Mouse (Mus musculus): ENCODE measurements around the gene Agbl1.

Gene Agbl1

DNA sequence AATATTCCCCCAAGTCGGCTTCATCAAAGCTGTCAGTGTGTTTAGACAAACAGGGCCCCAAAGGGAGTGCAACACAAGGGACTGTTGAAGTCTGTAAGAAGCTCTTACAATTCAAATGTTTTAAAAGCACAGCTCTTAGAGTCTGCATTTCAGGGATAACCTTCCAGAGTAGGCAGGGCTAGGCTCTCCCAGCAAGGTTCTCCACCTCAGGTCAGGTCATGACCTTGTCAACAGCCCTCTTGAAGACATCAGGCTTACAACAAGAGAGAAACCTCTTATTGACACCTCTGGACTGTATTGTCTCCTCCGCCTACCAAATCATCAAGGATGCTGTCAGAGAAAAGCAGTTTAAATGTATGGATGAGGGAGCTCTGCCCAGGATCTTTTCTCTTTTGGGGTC, 692.0 kb downstream of the Agbl1 start:
- no peak for DNase-seq (ENCODE audit: low read depth, low spot score)

- no peak for DNase-seq (ENCODE audit: low read depth, low spot score)
Measured at GRCm38 (mm10) chr7:76935219-76935618, 705.5 kb downstream of the Agbl1 start.

DNA sequence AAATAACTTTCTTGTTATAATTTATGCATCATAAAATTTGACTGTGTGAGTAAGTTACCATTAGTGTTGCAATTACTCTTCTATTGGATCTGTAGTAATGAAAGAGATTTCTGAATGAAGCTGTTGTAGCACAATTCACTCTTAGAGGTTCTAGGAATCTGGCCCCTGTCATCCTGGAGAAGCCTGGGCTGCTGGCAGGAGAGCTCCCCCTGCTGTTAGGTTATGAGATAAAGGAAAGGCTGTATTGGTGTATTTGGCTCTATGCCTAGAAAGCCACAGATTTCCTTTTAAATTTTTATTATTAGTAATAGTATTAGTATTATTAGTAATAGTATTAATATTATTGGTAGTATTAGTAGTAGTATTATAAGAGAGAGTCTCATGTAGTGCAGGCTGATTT, 711.8 kb downstream of the Agbl1 start:
- DNase-seq (ENCODE audit: low read depth, low spot score): peak; percentile 6

DNA sequence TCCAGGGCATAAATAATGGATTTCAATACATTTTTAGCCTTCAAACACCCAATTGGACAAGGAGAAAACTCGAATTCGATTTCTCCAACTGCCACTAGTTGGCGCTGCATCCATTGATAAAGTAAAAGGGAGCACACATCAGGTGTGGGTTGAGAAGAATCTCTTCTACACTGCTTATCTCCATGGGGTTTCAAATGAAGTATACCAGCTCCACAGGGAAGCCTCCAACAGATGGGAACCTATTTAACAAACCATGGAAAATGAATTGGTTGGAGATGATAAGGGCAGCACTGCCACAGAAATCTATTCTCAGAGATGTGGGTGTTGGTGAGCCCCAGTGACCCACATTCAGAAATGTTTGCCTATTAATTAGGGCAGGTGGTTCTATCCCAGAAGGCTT, 741.6 kb downstream of the Agbl1 start:
- DNase-seq (ENCODE audit: low read depth, low spot score): peak; percentile 9

- DNase-seq (ENCODE audit: low read depth, low spot score): no peak
Measured at GRCm38 (mm10) chr7:77009571-77009970, 779.9 kb downstream of the Agbl1 start.

GRCm38 (mm10) chr7:77029019-77029418, 799.3 kb downstream of the Agbl1 start:
- no peak for DNase-seq (ENCODE audit: low read depth, low spot score)

GRCm38 (mm10) chr7:77076033-77076432, 846.3 kb downstream of the Agbl1 start:
- no peak for DNase-seq (ENCODE audit: low read depth, low spot score)

DNA sequence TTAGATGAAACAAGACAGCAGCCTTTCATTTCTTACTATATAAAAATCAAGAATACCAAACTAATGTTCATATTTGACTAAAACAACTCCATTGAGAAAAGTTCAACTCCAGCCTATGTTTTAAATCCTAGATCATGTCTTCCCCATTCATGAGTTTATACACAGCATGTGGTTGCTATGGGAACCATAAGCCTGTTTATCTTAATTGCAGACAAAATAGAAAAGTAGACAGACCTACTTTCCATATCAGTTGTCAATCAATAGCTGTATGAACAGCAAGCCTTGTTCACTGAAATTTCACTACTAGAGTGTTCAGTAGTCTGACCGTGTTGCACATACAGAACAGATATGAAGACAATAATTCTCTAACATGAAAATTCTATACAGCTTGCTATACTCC, 857.6 kb downstream of the Agbl1 start:
- DNase-seq (ENCODE audit: low read depth, low spot score): no peak

- no peak for DNase-seq (ENCODE audit: low read depth, low spot score)
Measured at GRCm38 (mm10) chr7:77095153-77095552, 865.5 kb downstream of the Agbl1 start.

GRCm38 (mm10) chr7:77114021-77114420, 884.3 kb downstream of the Agbl1 start:
- DNase-seq (ENCODE audit: low read depth, low spot score): no peak

GRCm38 (mm10) chr7:77129045-77129444, 899.4 kb downstream of the Agbl1 start:
- DNase-seq (ENCODE audit: low read depth, low spot score): no peak

DNA sequence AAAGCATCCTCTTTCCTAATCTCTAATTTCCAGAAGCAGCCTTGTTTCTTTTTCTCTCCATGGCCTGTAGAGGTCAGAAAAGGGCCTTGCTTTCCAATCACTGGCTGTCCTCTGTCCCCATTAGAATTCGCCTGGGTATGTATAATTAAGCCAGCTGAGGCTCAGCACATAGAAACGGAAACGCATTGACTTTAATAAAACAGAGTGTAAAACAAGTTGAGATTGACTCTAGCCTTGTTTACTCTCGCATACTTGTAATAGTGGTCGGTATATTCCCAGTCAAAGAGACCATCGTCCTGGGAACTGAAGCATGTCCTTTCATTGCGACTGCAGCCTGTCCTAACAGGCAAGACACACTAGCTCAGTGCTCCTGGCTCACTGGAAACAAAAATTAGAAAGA, 902.3 kb downstream of the Agbl1 start:
- DNase-seq (ENCODE audit: low read depth, low spot score): peak; percentile 23

- DNase-seq (ENCODE audit: low read depth, low spot score): no peak
Measured at GRCm38 (mm10) chr7:77132615-77133420, 903.1 kb downstream of the Agbl1 start.

DNA sequence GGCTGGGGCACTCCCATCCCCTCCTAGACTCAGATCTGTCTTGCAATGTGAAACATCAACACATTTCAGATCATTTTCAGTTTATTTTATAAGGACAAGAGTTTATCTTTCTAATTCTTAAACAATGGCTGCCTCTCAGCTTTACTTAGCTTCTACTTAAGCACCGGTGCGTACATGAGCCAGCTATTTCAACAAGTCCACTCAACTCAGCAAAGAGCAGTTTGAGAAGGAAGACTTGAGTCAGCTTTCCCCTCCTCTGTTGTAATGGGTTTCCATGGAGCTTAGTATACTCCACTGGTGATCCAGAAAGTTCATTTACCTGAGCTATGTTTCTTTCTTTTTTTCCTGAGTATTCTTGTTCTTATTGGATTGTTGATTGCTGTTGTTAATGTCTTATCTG, 905.2 kb downstream of the Agbl1 start:
- no peak for DNase-seq (ENCODE audit: low read depth, low spot score)

DNA sequence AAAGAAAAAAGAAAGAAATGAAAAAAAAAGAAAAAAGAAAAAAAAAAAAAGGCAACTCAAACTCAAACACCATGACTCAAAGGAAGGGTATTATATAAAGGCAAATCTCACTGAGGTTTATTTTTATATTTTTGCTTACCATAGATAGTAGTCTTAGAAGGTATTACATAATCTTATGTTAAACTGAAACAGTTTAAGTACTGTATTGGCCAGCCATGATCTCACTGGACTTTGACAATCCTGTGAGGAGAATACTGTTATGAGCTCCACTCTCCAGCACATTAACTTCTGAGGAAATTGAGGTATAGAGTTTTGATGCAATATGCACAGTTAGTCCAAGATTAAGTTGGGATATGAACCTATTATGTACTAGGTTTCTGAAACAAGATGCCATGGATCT, 909.0 kb downstream of the Agbl1 start:
- DNase-seq (ENCODE audit: low read depth, low spot score): no peak

- no peak for DNase-seq (ENCODE audit: low read depth, low spot score)
Measured at GRCm38 (mm10) chr7:77147527-77147926, 917.8 kb downstream of the Agbl1 start.

DNA sequence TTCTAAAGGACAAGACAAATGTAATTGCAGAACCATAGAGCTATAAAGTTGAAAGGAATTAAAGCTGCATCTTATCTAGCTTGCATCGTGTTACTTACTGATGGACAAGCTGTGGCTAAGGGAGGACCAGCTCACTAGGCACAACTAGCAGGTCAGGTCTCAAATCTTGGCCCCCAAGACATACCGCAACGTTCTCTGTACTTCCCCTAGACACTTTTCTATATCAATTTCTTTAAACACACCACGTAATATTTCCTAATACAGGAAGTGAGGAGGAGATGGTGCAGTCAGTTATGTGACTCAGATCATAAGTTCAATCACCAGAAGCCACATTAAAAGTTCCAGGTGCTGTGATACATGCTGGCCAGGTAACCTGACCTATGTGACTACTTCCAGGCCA, 919.1 kb downstream of the Agbl1 start:
- no peak for DNase-seq (ENCODE audit: low read depth, low spot score)

GRCm38 (mm10) chr7:77149846-77150245, 920.2 kb downstream of the Agbl1 start:
- DNase-seq (ENCODE audit: low read depth, low spot score): no peak

- no peak for DNase-seq (ENCODE audit: low read depth, low spot score)
Measured at GRCm38 (mm10) chr7:77152393-77152792, 922.7 kb downstream of the Agbl1 start.

DNA sequence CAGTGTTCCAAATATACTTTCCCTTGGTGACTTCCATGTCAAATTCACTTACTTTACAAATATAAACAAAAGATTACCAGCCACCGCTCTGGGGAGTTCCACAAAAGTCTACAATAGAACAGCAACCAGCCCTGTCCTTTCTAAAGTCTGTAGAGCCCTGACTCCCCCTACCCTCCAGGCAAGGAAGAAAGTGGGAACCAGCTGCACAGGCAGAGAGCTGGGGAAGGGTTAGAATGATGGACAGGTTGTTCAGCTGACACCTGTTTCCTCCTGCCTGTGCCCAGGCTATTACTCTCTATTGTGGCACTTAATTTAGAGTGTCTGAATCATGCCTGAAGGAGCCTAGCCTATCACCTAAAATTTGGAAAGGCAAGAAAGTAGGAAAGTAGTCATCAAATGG, 923.2 kb downstream of the Agbl1 start:
- no peak for DNase-seq (ENCODE audit: low read depth, low spot score)

- DNase-seq (ENCODE audit: low read depth, low spot score): no peak
Measured at GRCm38 (mm10) chr7:77164921-77165320, 935.2 kb downstream of the Agbl1 start.
